Mouse (Mus musculus) forelimb bud, embryonic 11.5 days (tissue): ENCODE measurements around the gene Ctrb1.

Experiments
- DNase-seq: peaks from one replicate; pipeline ENCODE4 v3.0.0-alpha.2; 2012; ENCODE audit warnings: low read depth, low spot score

The Ctrb1 gene

DNA sequence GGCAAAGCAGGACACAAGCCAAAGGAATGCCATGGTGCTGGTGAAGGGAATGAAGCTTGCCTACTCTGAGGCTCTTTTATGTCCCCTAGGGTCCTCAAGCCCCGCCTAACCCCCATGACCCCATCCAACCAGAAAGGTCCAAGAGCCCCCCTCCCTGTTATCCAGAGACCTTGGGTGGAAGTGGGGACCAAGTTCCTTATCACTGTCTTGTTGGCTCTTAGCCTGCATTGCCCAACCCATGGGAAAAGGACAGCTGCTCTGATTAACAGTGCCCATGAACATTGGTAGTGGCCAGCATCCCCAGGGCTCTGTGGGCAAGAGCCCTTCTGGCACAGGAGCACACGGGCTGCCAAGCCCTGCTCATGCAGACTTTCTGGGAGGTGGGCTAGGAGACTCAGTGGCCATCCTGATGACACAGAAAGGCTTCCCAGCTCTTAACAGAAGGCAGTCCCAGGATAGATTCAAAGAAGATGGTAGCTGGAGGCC, at the start of gene Ctrb1:
Ctrb1 (minus strand) TSS at position 51 of the 486 bp plus-strand sequence.
- no peak for DNase-seq

DNA sequence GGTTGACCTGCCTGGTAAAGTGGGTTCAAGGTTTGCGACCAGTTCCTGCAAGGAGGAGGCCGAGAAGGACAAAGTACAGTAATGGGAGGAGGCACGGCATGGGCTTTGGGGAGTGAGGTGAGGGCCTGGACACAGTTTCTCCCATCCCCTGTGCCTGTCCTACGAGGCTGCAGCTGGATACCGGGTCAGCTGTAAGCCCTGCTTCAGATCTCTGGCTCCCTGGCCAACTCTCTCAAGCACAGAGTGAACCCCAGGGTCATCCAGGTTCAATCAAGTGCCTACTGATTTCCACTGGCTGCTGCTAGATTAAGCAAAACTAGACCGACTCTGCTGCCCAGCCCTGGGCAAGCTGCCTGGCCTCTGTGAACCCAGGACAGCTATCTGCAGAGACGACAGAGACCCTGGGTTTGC, 49.5 kb upstream of the Ctrb1 start:
- no peak for DNase-seq

DNA sequence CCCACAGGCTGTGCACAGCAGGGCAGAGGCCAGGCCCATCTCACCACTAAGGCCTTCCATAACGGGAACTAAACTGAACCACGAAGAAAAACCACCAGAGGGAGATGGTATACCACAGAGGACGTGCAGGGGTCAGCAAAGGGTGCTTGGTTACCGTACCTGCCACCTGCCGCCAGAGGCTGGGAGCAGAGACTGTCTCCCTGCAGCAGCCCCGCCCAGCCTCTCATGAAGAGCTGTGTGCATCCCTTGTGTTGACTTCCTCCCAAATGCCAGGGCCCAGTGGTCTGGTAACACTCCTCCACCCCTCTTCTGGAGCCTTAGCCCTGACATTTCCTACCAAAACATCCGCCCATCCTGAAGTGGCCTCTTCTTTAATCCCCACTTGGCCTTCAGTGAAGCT, 48.8 kb upstream of the Ctrb1 start:
- no peak for DNase-seq

GRCm38 (mm10) chr8:111738867-111739266, 48.1 kb upstream of the Ctrb1 start:
- DNase-seq: no peak

GRCm38 (mm10) chr8:111736321-111736720, 45.5 kb upstream of the Ctrb1 start:
- no peak for DNase-seq

GRCm38 (mm10) chr8:111735791-111736190, 45.0 kb upstream of the Ctrb1 start:
- DNase-seq: no peak

- no peak for DNase-seq
These were observed 44.5 kb upstream of the Ctrb1 start for GRCm38 (mm10) chr8:111735335-111735761.

DNA sequence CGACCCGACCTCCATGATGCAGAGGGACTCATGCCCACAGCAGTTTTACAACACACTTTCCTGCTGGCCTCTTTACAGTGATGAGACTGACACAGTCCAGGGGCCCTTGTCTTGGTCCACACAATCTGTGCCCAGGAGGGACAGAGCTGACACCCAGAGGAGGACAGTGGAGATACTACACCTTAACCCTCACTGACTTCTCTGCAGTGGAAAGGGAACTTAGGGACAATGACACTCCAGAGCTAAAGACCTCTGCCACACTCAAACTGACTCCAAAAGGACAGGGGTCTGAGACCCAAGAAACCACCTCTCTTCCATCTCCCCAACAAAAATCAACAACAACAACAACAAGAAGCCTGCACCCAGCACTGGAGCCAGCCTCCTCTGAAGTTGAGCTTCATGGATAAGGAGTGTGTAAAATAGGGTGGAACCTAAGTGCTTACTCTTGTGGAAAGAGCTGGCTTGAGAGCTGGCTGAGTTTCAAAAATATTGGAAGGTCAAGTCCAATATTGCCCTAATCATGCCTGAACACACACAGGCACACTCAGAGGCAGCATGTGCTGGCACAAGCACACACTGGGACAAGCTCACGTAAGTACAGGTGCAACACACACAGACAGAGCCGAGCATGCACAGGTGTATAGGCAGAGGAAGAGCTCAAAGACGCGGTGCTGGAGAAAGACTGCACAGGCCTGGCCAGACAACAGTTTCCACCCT, 43.6 kb upstream of the Ctrb1 start:
- no peak for DNase-seq

GRCm38 (mm10) chr8:111733581-111734243, 42.9 kb upstream of the Ctrb1 start:
- DNase-seq: peak; percentile 72

- no peak for DNase-seq
These were observed 41.7 kb upstream of the Ctrb1 start for GRCm38 (mm10) chr8:111732406-111733085.

- DNase-seq: peak; percentile 90
These were observed 41.2 kb upstream of the Ctrb1 start for GRCm38 (mm10) chr8:111732004-111732403.

DNA sequence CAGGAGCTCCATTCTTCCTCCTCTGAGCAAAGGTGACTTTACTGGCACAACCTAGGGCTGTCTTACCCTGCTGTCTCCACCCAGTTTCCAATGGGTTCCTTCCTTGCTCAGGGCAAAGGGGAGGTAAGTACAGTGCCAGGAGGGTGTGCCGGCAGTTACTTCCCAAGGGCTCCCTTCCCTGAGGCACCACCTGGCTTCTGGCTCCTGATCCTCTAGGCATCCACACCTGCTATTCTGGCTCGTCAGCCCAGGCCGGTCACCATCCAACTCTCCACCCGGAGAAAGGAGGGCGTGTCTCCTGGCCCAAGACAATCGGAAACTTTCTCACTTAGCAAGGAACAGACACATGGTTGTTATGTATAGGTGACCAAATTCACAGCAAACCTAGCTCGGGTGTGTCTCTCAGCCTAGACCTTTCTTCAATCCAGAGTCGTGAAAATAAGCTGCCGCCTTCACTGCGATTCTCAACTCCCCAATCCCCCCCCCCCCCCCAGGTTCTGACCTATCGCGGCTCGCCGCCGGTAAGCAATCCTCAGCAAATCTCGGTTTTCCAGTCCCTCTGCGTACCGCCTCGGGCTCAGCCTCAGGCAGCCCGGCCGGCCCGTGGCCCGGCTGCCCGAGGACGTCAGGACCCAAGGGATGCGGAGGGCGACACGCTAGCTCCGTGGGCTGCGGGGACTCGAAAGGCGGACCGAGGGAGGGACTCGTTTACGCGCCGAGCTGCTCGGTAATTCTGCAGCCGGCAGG, 40.6 kb upstream of the Ctrb1 start:
- peak; percentile 40 for DNase-seq

DNA sequence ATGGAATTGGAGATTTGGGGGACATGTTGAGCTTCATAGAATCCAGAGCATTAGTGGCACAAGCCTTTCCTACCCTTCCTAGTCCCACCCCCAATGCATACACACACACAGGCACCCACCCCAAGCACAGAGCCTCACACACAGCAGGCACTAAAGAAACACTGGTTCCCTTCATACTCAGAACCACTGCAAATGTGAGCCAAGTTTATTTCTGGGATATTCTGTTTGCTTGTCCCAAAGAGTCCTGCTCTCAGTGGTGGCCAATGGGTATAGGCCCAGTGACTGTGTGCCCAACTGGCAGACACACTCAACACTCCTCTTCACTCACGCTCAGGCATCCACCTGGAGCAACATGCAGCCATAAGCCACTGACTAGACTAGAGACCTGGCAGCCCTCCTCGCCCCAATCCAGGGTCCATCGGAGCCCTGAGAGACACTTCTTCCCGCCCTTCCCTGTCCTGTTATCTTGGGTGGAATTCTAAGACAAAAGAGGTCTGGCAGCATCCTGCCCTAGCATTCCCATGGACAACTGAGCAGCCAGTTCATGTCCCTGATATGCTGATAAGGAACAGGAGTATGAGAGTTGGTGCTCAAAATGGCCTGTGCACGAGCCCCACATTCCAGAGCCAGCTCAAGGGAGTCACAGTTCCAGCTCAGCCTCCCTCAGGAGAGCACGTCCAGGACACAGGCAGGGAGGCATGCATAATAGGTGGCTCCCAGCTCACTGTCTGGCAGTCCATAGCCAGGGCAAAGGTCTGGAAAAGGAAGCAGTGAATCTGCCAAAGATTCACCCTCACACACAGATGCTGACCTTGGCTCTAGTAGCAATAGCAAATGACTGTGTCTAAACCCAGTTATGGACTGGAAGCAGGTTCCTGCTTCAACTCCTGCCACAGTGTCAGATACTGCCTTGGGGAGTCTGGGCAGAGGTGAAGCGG, 38.7 kb upstream of the Ctrb1 start:
- no peak for DNase-seq

DNA sequence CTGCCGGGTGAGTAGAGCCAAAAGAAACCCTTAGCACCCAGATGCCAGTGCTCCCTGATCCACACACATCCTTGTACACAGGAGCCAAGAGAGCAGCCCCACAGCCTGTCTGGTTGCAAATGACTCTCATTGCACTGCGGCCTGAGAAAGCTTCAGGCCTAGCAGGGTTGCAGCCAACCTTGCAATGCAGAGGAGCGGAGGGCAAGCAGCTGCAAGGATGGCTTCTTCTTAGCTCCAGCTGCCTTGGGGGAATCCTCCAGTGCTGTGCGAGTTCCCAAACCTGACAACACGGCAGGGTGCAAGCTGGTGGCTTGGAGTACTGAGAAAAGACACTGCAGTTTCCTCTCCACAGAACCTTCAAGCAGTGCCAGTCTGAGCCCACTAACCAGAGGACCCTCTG, 37.7 kb upstream of the Ctrb1 start:
- DNase-seq: no peak

- no peak for DNase-seq
These were observed 36.7 kb upstream of the Ctrb1 start for GRCm38 (mm10) chr8:111727553-111727952.

- DNase-seq: no peak
These were observed 35.5 kb upstream of the Ctrb1 start for GRCm38 (mm10) chr8:111726102-111726900.

GRCm38 (mm10) chr8:111725341-111725740, 34.5 kb upstream of the Ctrb1 start:
- DNase-seq: no peak

GRCm38 (mm10) chr8:111720115-111720544, 29.3 kb upstream of the Ctrb1 start:
- DNase-seq: no peak

GRCm38 (mm10) chr8:111718937-111719336, 28.1 kb upstream of the Ctrb1 start:
- no peak for DNase-seq

DNA sequence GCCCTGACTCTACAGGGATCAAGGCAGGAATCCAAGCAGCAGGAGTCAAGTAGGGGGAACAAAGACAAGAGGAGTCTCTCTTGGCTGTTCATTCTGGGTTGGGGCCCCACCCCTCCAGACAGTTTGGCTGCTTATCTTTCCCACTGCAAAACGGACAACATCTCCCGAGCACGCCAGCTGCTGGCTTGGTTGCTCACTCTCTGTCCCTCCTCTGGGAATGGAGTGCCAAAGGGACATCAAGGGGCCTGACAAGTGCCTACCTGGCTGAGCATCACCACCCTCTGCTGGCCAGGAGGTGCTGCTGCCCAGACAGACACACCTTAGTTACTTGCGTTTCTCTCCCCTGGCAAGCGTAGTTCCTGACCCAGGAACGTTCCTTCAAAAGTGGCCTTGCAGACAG, 27.1 kb upstream of the Ctrb1 start:
- DNase-seq: no peak
